Comparison of ENCODE assay signal across 21 mouse cellular contexts in the genomic region with DNA sequence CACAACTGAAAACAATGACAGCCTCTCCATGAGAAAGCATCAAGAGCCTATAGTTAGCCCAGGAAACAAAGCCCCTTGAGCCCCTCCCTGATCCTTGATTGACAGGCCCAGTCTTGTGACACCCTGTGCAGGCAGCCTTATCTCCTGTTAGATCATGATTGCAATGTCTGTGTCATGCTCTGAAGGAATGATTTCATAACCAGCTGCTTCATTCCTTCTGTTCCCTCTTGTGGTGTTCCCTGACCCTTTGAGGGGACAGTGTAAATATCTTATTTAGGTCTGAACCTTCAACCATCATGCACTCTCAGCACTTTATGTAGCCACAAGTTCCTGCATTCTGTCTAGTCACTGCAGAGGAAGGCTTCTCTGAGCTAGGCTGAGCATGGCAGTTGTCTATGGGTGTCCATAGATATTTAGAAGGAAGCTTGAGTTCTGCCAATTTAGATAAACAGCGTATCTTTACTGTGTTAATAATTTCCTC. TPM values are rescaled to one million over a fixed set of nuclear protein-coding genes. Genes with fewer than 3 reads are reported as not detected.
DNase-seq lines count a peak whose midpoint lies in the region; ATAC-seq and TF ChIP-seq lines count a peak whose summit lies in the region.
"Had no signal": no experiment of that assay in that cellular context is flagged by ENCODE, and none has a peak within 500 bp of the region (broad histone marks: within the 10 kb centered on the region; RNA-seq: fewer than 3 reads in every experiment).

No protein-coding gene starts in this region.

- 95% methylated on average over 1 of the region's 1 CpGs for WGBS in midbrain, embryonic 12.5 days
- WGBS in midbrain, embryonic 13.5 days: 91% methylated on average over 1 of the region's 1 CpGs
- WGBS in liver, embryonic 14.5 days (ENCODE audit: insufficient replicate concordance): 40% methylated on average over 1 of the region's 1 CpGs

- H3K27me3 ChIP-seq in midbrain, embryonic 12.5 days: no peaks in the 10 kb centered on the region
- H3K27me3 ChIP-seq in midbrain, embryonic 13.5 days: no peaks in the 10 kb centered on the region
- H3K27me3 ChIP-seq in liver, embryonic 14.5 days (ENCODE audit: control insufficient read depth, insufficient read depth, low read length): no peaks in the 10 kb centered on the region
- H3K27me3 ChIP-seq: heart, embryonic 13.5 days; neural tube, embryonic 15.5 days had no signal

- no peak overlapping the region for H3K27ac ChIP-seq in midbrain, embryonic 12.5 days (replicated peaks)
- no peak overlapping the region for H3K27ac ChIP-seq in midbrain, embryonic 13.5 days
- H3K27ac ChIP-seq in liver, embryonic 14.5 days: no peak overlapping the region
- H3K27ac ChIP-seq: heart, embryonic 13.5 days; neural tube, embryonic 15.5 days had no signal

- TF ChIP-seq EP300 in liver, embryonic 14.5 days (IDR thresholded peaks at IDR 0.05; ENCODE audit: low read depth): no peak

- no peaks in the 10 kb centered on the region for H3K36me3 ChIP-seq in midbrain, embryonic 12.5 days
- no peaks in the 10 kb centered on the region for H3K36me3 ChIP-seq in midbrain, embryonic 13.5 days
- no peaks in the 10 kb centered on the region for H3K36me3 ChIP-seq in liver, embryonic 14.5 days (replicated peaks; ENCODE audit: control insufficient read depth, insufficient read depth, low read depth)
- H3K36me3 ChIP-seq: heart, embryonic 13.5 days; neural tube, embryonic 15.5 days had no signal

- TF ChIP-seq CTCF in liver, embryonic 14.5 days (IDR thresholded peaks at IDR 0.05; ENCODE audit: low read depth): no peak

- intact Hi-C loops in left cerebral cortex, postnatal 36 days (cut with DNase I): no loop called here

- no peak overlapping the region for H3K4me2 ChIP-seq in midbrain, embryonic 12.5 days (replicated peaks)
- H3K4me2 ChIP-seq in midbrain, embryonic 13.5 days (replicated peaks): no peak overlapping the region
- H3K4me2 ChIP-seq in liver, embryonic 14.5 days (ENCODE audit: low read depth): no peak overlapping the region
- H3K4me2 ChIP-seq: heart, embryonic 13.5 days; neural tube, embryonic 15.5 days had no signal

- H3K9ac ChIP-seq in midbrain, embryonic 12.5 days (replicated peaks): no peak overlapping the region
- H3K9ac ChIP-seq in midbrain, embryonic 13.5 days (replicated peaks): no peak overlapping the region
- no peak overlapping the region for H3K9ac ChIP-seq in liver, embryonic 14.5 days (replicated peaks)
- H3K9ac ChIP-seq: heart, embryonic 13.5 days; neural tube, embryonic 15.5 days had no signal

- DNase-seq in ZHBTc4 (ENCODE audit: low read depth, low spot score): peak; percentile 50
- DNase-seq in liver, embryonic 14.5 days (ENCODE audit: low read depth in 3 of 3, low spot score in 3 of 3): no peak
- DNase-seq in kidney, postnatal 10 days: no peak
- DNase-seq in thymus, postnatal 0 days (ENCODE audit: low spot score): no peak
- no peak for DNase-seq in frontal cortex, postnatal 14 days (ENCODE audit: low spot score in 2 of 2)
- DNase-seq in left cerebral cortex, postnatal 36 days (ENCODE audit: low spot score in 2 of 2): no peak
- DNase-seq: adrenal gland, postnatal 25 days; cerebellum, postnatal 25 days; kidney, adult 18-20 months; kidney, postnatal 36 days; right cerebral cortex, adult 18-20 months had no signal

- H3K4me3 ChIP-seq in midbrain, embryonic 12.5 days: no peak overlapping the region
- no peak overlapping the region for H3K4me3 ChIP-seq in midbrain, embryonic 13.5 days (replicated peaks)
- H3K4me3 ChIP-seq in liver, embryonic 14.5 days (ENCODE audit: insufficient read depth in 1 of 2, low read depth in 2 of 2, low read length in 2 of 2): no peak overlapping the region
- H3K4me3 ChIP-seq: heart, embryonic 13.5 days; neural tube, embryonic 15.5 days had no signal

- no peaks in the 10 kb centered on the region for H3K4me1 ChIP-seq in midbrain, embryonic 12.5 days
- H3K4me1 ChIP-seq in midbrain, embryonic 13.5 days (replicated peaks): no peaks in the 10 kb centered on the region
- no peaks in the 10 kb centered on the region for H3K4me1 ChIP-seq in liver, embryonic 14.5 days (replicated peaks; ENCODE audit: control insufficient read depth in 2 of 2, insufficient read depth in 2 of 2, low read length in 1 of 2)
- H3K4me1 ChIP-seq: heart, embryonic 13.5 days; neural tube, embryonic 15.5 days had no signal

- 0 out of 2 replicates have a peak, but pooled peaks have one; percentile 34 for ATAC-seq in midbrain, embryonic 12.5 days (ENCODE audit: low FRiP score, low read depth)
- no peak for ATAC-seq in midbrain, embryonic 13.5 days
- ATAC-seq in liver, embryonic 14.5 days (ENCODE audit: insufficient read depth): 0 out of 2 replicates have a peak, but pooled peaks have one; percentile 31
- ATAC-seq: forebrain, embryonic 14.5 days had no signal

- H3K9me3 ChIP-seq in midbrain, embryonic 12.5 days: no peaks in the 10 kb centered on the region
- H3K9me3 ChIP-seq in midbrain, embryonic 13.5 days: no peaks in the 10 kb centered on the region
- no peaks in the 10 kb centered on the region for H3K9me3 ChIP-seq in liver, embryonic 14.5 days (ENCODE audit: control insufficient read depth, low read length)
- H3K9me3 ChIP-seq: heart, embryonic 13.5 days; neural tube, embryonic 15.5 days had no signal

RNA-seq across cellular contexts. Expression of a gene that starts 0.7 kb away (rescaled TPM):
- polyA plus RNA-seq in midbrain, embryonic 12.5 days (2016; fragmentation: Nextera tagmentation; extraction: Ambion mirVana): not detected in 2 replicates
- polyA plus RNA-seq in midbrain, embryonic 13.5 days (2015; fragmentation: Nextera tagmentation; extraction: Ambion mirVana): not detected in 2 replicates
- polyA plus RNA-seq in liver, embryonic 14.5 days (2012; rRNA removed): not detected in 2 replicates
- polyA plus RNA-seq in liver, embryonic 14.5 days (2014; fragmentation: Nextera tagmentation; extraction: Ambion mirVana): not detected in 2 replicates
- polyA plus RNA-seq in thymus, postnatal 0 days (2015; fragmentation: Nextera tagmentation; extraction: Ambion mirVana): 0.05 TPM in 1 of 2 replicates, not detected in the other
- total RNA-seq in left cerebral cortex, postnatal 36 days (2021): not detected
- total RNA-seq: adrenal gland, postnatal 25 days; gastrocnemius, adult 8-10 months; hematopoietic stem cell, adult 5-6 weeks; layer of hippocampus, postnatal 25 days had no signal
- polyA plus RNA-seq: embryonic facial prominence, embryonic 14.5 days; forebrain, embryonic 14.5 days; heart, embryonic 13.5 days; limb, embryonic 14.5 days; neural tube, embryonic 15.5 days had no signal

RNA-seq across cellular contexts. Expression of a gene that starts 41.8 kb away (rescaled TPM):
- polyA plus RNA-seq in midbrain, embryonic 12.5 days (2016; fragmentation: Nextera tagmentation; extraction: Ambion mirVana): not detected in 2 replicates
- polyA plus RNA-seq in midbrain, embryonic 13.5 days (2015; fragmentation: Nextera tagmentation; extraction: Ambion mirVana): not detected in 2 replicates
- not detected in 2 replicates for polyA plus RNA-seq in liver, embryonic 14.5 days (2012; rRNA removed)
- polyA plus RNA-seq in liver, embryonic 14.5 days (2014; fragmentation: Nextera tagmentation; extraction: Ambion mirVana): not detected in 2 replicates
- polyA plus RNA-seq in thymus, postnatal 0 days (2015; fragmentation: Nextera tagmentation; extraction: Ambion mirVana): 0.06 and 0.12 TPM in 2 replicates
- not detected for total RNA-seq in left cerebral cortex, postnatal 36 days (2021)
- total RNA-seq: adrenal gland, postnatal 25 days; hematopoietic stem cell, adult 5-6 weeks; layer of hippocampus, postnatal 25 days had no signal
- polyA plus RNA-seq: embryonic facial prominence, embryonic 14.5 days; forebrain, embryonic 14.5 days; heart, embryonic 13.5 days; limb, embryonic 14.5 days; neural tube, embryonic 15.5 days had no signal
